22 mouse cellular contexts compared by ENCODE assay signal in genomic region chr8:108496101-108496500, GRCm38 (mm10).
DNase-seq lines count a peak whose midpoint lies in the region; ATAC-seq and TF ChIP-seq lines count a peak whose summit lies in the region.
"Had no signal": no experiment of that assay in that cellular context is flagged by ENCODE, and none has a peak within 500 bp of the region (broad histone marks: within the 10 kb centered on the region; RNA-seq: fewer than 3 reads in every experiment).

No protein-coding gene starts in this region.

- 0 out of 2 replicates have a peak, but pooled peaks have one; percentile 20 for ATAC-seq in forebrain, embryonic 12.5 days (ENCODE audit: low FRiP score)
- peak; percentile 52; the same call in 1 of the 2 replicates for ATAC-seq in lung, embryonic 16.5 days (ENCODE audit: low read depth)
- peak; percentile 84 for ATAC-seq in forebrain, embryonic 16.5 days
- no peak for ATAC-seq in midbrain, embryonic 14.5 days (ENCODE audit: low FRiP score, low TSS enrichment)
- ATAC-seq: intestine, postnatal 0 days had no signal

- H3K36me3 ChIP-seq in forebrain, embryonic 12.5 days (replicated peaks): no peaks in the 10 kb centered on the region
- no peaks in the 10 kb centered on the region for H3K36me3 ChIP-seq in forebrain, embryonic 10.5 days (replicated peaks)
- H3K36me3 ChIP-seq in lung, embryonic 16.5 days (ENCODE audit: control insufficient read depth, insufficient read depth, low read length): no peaks in the 10 kb centered on the region
- H3K36me3 ChIP-seq in forebrain, embryonic 16.5 days (ENCODE audit: control insufficient read depth, insufficient read depth): no peaks in the 10 kb centered on the region
- H3K36me3 ChIP-seq in midbrain, embryonic 14.5 days (ENCODE audit: control insufficient read depth, insufficient read depth, low read length): no peaks in the 10 kb centered on the region
- H3K36me3 ChIP-seq: embryonic facial prominence, embryonic 15.5 days; heart, embryonic 12.5 days; limb, embryonic 10.5 days; lung, embryonic 15.5 days; neural tube, embryonic 12.5 days had no signal

- no peak overlapping the region; the same call in 1 of the 2 replicates for H3K27ac ChIP-seq in forebrain, embryonic 12.5 days
- no peak overlapping the region for H3K27ac ChIP-seq in forebrain, embryonic 10.5 days
- no peak overlapping the region for H3K27ac ChIP-seq in lung, embryonic 16.5 days (ENCODE audit: low read length)
- no peak overlapping the region for H3K27ac ChIP-seq in forebrain, embryonic 16.5 days (ENCODE audit: low read length)
- H3K27ac ChIP-seq in midbrain, embryonic 14.5 days (replicated peaks; ENCODE audit: low read depth, low read length): peak overlapping the region; percentile 77
- H3K27ac ChIP-seq: kidney, postnatal 0 days; layer of hippocampus, adult 2 months; limb, embryonic 10.5 days; lung, embryonic 15.5 days; neural tube, embryonic 12.5 days had no signal

- TF ChIP-seq CTCF in lung, adult 2 months (IDR thresholded peaks at IDR 0.05; ENCODE audit: insufficient read depth, low read length): no peak

- H3K4me2 ChIP-seq in forebrain, embryonic 12.5 days: no peak overlapping the region
- H3K4me2 ChIP-seq in lung, embryonic 16.5 days (ENCODE audit: low read depth, low read length): no peak overlapping the region
- H3K4me2 ChIP-seq in forebrain, embryonic 16.5 days (ENCODE audit: low read length): no peak overlapping the region
- H3K4me2 ChIP-seq in midbrain, embryonic 14.5 days (ENCODE audit: low read length): 0 out of 2 replicates have a peak overlapping the region, but pooled peaks have one; percentile 9
- H3K4me2 ChIP-seq: embryonic facial prominence, embryonic 15.5 days; heart, embryonic 12.5 days; liver, embryonic 11.5 days; lung, embryonic 15.5 days; neural tube, embryonic 12.5 days had no signal

- no peak overlapping the region for H3K4me3 ChIP-seq in forebrain, embryonic 12.5 days (replicated peaks)
- H3K4me3 ChIP-seq in forebrain, embryonic 10.5 days: no peak overlapping the region
- H3K4me3 ChIP-seq in lung, embryonic 16.5 days (ENCODE audit: low read length): no peak overlapping the region
- no peak overlapping the region for H3K4me3 ChIP-seq in lung, adult 2 months (replicated peaks; ENCODE audit: extremely low read depth, low read depth, low read length)
- H3K4me3 ChIP-seq in forebrain, embryonic 16.5 days (replicated peaks; ENCODE audit: low read length): no peak overlapping the region
- H3K4me3 ChIP-seq in midbrain, embryonic 14.5 days (replicated peaks; ENCODE audit: low read depth, low read length): no peak overlapping the region
- H3K4me3 ChIP-seq: embryonic facial prominence, embryonic 15.5 days; heart, embryonic 12.5 days; layer of hippocampus, adult 2 months; limb, embryonic 10.5 days; lung, embryonic 15.5 days; neural tube, embryonic 12.5 days had no signal

- no peak for TF ChIP-seq POLR2A in lung, adult 2 months (IDR thresholded peaks at IDR 0.05; ENCODE audit: borderline replicate concordance, extremely low read depth, low read depth, low read length)

- DNase-seq in forebrain, embryonic 10.5 days (ENCODE audit: extremely low spot score, low spot score): no peak
- no peak for DNase-seq in lung, adult 2 months
- peak; percentile 57 for DNase-seq in midbrain, embryonic 14.5 days
- no peak for DNase-seq in gastrocnemius, postnatal 25 days
- no peak for DNase-seq in testis, postnatal 10 days (ENCODE audit: low spot score)
- DNase-seq: cerebellum, postnatal 14 days; embryo, embryonic 11 days; gastrocnemius, postnatal 14 days; right cerebral cortex, postnatal 4 days; thymus, adult 18-20 months had no signal

- H3K9me3 ChIP-seq in forebrain, embryonic 12.5 days: no peaks in the 10 kb centered on the region
- no peaks in the 10 kb centered on the region for H3K9me3 ChIP-seq in forebrain, embryonic 10.5 days
- no peaks in the 10 kb centered on the region for H3K9me3 ChIP-seq in lung, embryonic 16.5 days (ENCODE audit: control insufficient read depth, low read length)
- H3K9me3 ChIP-seq in forebrain, embryonic 16.5 days (ENCODE audit: control insufficient read depth, low read length): no peaks in the 10 kb centered on the region
- H3K9me3 ChIP-seq in midbrain, embryonic 14.5 days (ENCODE audit: control insufficient read depth, low read length): no peaks in the 10 kb centered on the region
- H3K9me3 ChIP-seq: embryonic facial prominence, embryonic 15.5 days; heart, embryonic 12.5 days; limb, embryonic 10.5 days; lung, embryonic 15.5 days; neural tube, embryonic 12.5 days had no signal

- H3K9ac ChIP-seq in forebrain, embryonic 12.5 days: no peak overlapping the region
- no peak overlapping the region for H3K9ac ChIP-seq in lung, embryonic 16.5 days (ENCODE audit: low read length)
- H3K9ac ChIP-seq in forebrain, embryonic 16.5 days (replicated peaks; ENCODE audit: low read depth, low read length): no peak overlapping the region
- H3K9ac ChIP-seq in midbrain, embryonic 14.5 days (replicated peaks; ENCODE audit: low read length): no peak overlapping the region; the same call in 1 of the 2 replicates
- H3K9ac ChIP-seq: embryonic facial prominence, embryonic 15.5 days; heart, embryonic 12.5 days; lung, embryonic 15.5 days; neural tube, embryonic 12.5 days had no signal

- WGBS in forebrain, embryonic 12.5 days: 74% methylated on average over 12 of the region's 12 CpGs
- 87% methylated on average over 12 of the region's 12 CpGs for WGBS in forebrain, embryonic 10.5 days
- 31% methylated on average over 12 of the region's 12 CpGs for WGBS in lung, embryonic 16.5 days
- WGBS in lung, adult 2 months: 56% methylated on average over 12 of the region's 12 CpGs
- WGBS in forebrain, embryonic 16.5 days: 46% methylated on average over 12 of the region's 12 CpGs
- WGBS in midbrain, embryonic 14.5 days: 52% methylated on average over 12 of the region's 12 CpGs

- H3K27me3 ChIP-seq in forebrain, embryonic 12.5 days: no peaks in the 10 kb centered on the region
- H3K27me3 ChIP-seq in forebrain, embryonic 10.5 days (ENCODE audit: poor library complexity, severe bottlenecking): no peaks in the 10 kb centered on the region; the same call in 1 of the 2 replicates
- H3K27me3 ChIP-seq in lung, embryonic 16.5 days (ENCODE audit: control insufficient read depth, insufficient read depth, low read depth, low read length): no peaks in the 10 kb centered on the region
- no peaks in the 10 kb centered on the region for H3K27me3 ChIP-seq in forebrain, embryonic 16.5 days (replicated peaks; ENCODE audit: control insufficient read depth, insufficient read depth, low read length)
- H3K27me3 ChIP-seq in midbrain, embryonic 14.5 days (ENCODE audit: control insufficient read depth, insufficient read depth, low read length): no peaks in the 10 kb centered on the region
- H3K27me3 ChIP-seq: embryonic facial prominence, embryonic 15.5 days; heart, embryonic 12.5 days; lung, embryonic 15.5 days; neural tube, embryonic 12.5 days had no signal

- H3K4me1 ChIP-seq in forebrain, embryonic 12.5 days: peaks cover 16% of the 10 kb centered on the region
- H3K4me1 ChIP-seq in forebrain, embryonic 10.5 days: peaks cover 17% of the 10 kb centered on the region
- H3K4me1 ChIP-seq in lung, embryonic 16.5 days (replicated peaks; ENCODE audit: control insufficient read depth, insufficient read depth, low read length): no peaks in the 10 kb centered on the region
- no peaks in the 10 kb centered on the region for H3K4me1 ChIP-seq in lung, adult 2 months (ENCODE audit: control insufficient read depth, insufficient read depth, low read length)
- peaks cover 14% of the 10 kb centered on the region for H3K4me1 ChIP-seq in forebrain, embryonic 16.5 days (replicated peaks; ENCODE audit: control insufficient read depth, insufficient read depth, low read length)
- H3K4me1 ChIP-seq in midbrain, embryonic 14.5 days (ENCODE audit: control insufficient read depth, insufficient read depth, low read length): peaks cover 18% of the 10 kb centered on the region
- H3K4me1 ChIP-seq: heart, embryonic 12.5 days had no signal
